Mouse (Mus musculus) embryo, embryonic 11.5 days (tissue): ENCODE results near the gene Lamc3.

ENCODE experiments used
- DNase-seq: peaks from one replicate; pipeline ENCODE4 v3.0.0-alpha.2; 2012; ENCODE audit warnings: low read depth, low spot score

The Lamc3 gene

GRCm38 (mm10) chr2:31887030-31887429, at the start of gene Lamc3:
Gene Lamc3, plus strand, starts transcription at chr2:31887291.
- DNase-seq: no peak

GRCm38 (mm10) chr2:31838868-31839267, 48.2 kb upstream of the Lamc3 start:
- DNase-seq: no peak

- no peak for DNase-seq
These were observed 42.4 kb upstream of the Lamc3 start for GRCm38 (mm10) chr2:31844729-31845136.

- no peak for DNase-seq
These were observed 41.6 kb upstream of the Lamc3 start for GRCm38 (mm10) chr2:31845512-31845895.

- DNase-seq: no peak
These were observed 41.0 kb upstream of the Lamc3 start, which contains the start of gene Fibcd1 for GRCm38 (mm10) chr2:31845896-31846691. Gene Fibcd1, minus strand, starts transcription at chr2:31846005.

GRCm38 (mm10) chr2:31846692-31847660, 40.1 kb upstream of the Lamc3 start:
- no peak for DNase-seq

GRCm38 (mm10) chr2:31847908-31848307, 39.2 kb upstream of the Lamc3 start:
- DNase-seq: no peak

- DNase-seq: no peak
These were observed 37.0 kb upstream of the Lamc3 start for GRCm38 (mm10) chr2:31850141-31850540.

- no peak for DNase-seq
These were observed 31.1 kb upstream of the Lamc3 start for GRCm38 (mm10) chr2:31855991-31856390.

- no peak for DNase-seq
These were observed 29.9 kb upstream of the Lamc3 start for GRCm38 (mm10) chr2:31857180-31857579.

GRCm38 (mm10) chr2:31858500-31858899, 28.6 kb upstream of the Lamc3 start:
- no peak for DNase-seq

GRCm38 (mm10) chr2:31862919-31863318, 24.2 kb upstream of the Lamc3 start:
- no peak for DNase-seq

GRCm38 (mm10) chr2:31863766-31864165, 23.3 kb upstream of the Lamc3 start:
- no peak for DNase-seq

GRCm38 (mm10) chr2:31864891-31865290, 22.2 kb upstream of the Lamc3 start:
- no peak for DNase-seq

- no peak for DNase-seq
These were observed 21.8 kb upstream of the Lamc3 start for GRCm38 (mm10) chr2:31865322-31865721.

GRCm38 (mm10) chr2:31865794-31866193, 21.3 kb upstream of the Lamc3 start:
- DNase-seq: no peak

GRCm38 (mm10) chr2:31867773-31868537, 19.1 kb upstream of the Lamc3 start:
- no peak for DNase-seq

- no peak for DNase-seq
These were observed 18.4 kb upstream of the Lamc3 start for GRCm38 (mm10) chr2:31868538-31869164.

GRCm38 (mm10) chr2:31869692-31870091, 17.4 kb upstream of the Lamc3 start:
- no peak for DNase-seq

- no peak for DNase-seq
These were observed 16.4 kb upstream of the Lamc3 start for GRCm38 (mm10) chr2:31870683-31871082.

GRCm38 (mm10) chr2:31874290-31874855, 12.7 kb upstream of the Lamc3 start:
- DNase-seq: no peak
